Mouse (Mus musculus): ENCODE results near the gene Vps8.

- TF ChIP-seq CTCF (IDR thresholded peaks at IDR 0.05; ENCODE audit: low read depth, low read length) (no peak), POLR2AphosphoS5 (IDR thresholded peaks at IDR 0.05; ENCODE audit: insufficient replicate concordance, low read depth, low read length) (no peak), TAL1 (conservative IDR thresholded peaks at IDR 0.05; ENCODE audit: low read depth, low read length) (no peak), GATA2 (IDR thresholded peaks at IDR 0.05; ENCODE audit: borderline replicate concordance, low read depth, low read length) (no peak), GATA1 (IDR thresholded peaks at IDR 0.05; ENCODE audit: borderline replicate concordance, low read length) (no peak)
These were observed 100.8 kb downstream of the Vps8 start for GRCm38 (mm10) chr16:21523738-21524137.
